Mouse (Mus musculus) kidney, adult 2 months (tissue): Measurements from ENCODE around the gene Xntrpc.

Experiments used
- CTCF ChIP-seq: fragments of 200-500 bp; conservative IDR thresholded peaks from 2 replicates; pipeline ENCODE4 v1.5.1; 2011; ENCODE audit warnings: low read depth, mild to moderate bottlenecking, control low read depth, low read length, moderate library complexity, mixed read lengths; ENCODE audit not compliant: insufficient read depth, insufficient read length
- POLR2A ChIP-seq: fragments of 200-500 bp; IDR thresholded peaks from one replicate; pipeline ENCODE4 v1.6.1; 2011; ENCODE audit warnings: low read depth, low read length, control low read depth

GRCm38 (mm10) chr7:102061353-102061752, 4.2 kb upstream of the Xntrpc start:
- TF ChIP-seq CTCF, result no peak
- TF ChIP-seq POLR2A, result no peak
